Mouse (Mus musculus) neutrophil, adult 5-6 weeks (primary cell): ENCODE measurements around the gene Spr. TPM values are rescaled to one million over a fixed set of nuclear protein-coding genes. Genes with fewer than 3 reads are reported as not detected.
"Not testable (repeated sequence)": the region's sequence is repeated elsewhere in the genome, so short reads cannot be mapped to it uniquely, and the experiment has no call there.

Experiments
- ATAC-seq: fragments of 151-379, 151-347 bp; 2 replicates; pipeline ENCODE4 v1.8.0; 2017; ENCODE audit warnings: mild to moderate bottlenecking, moderate TSS enrichment; ENCODE audit not compliant: insufficient number of reproducible peaks, poor library complexity, low FRiP score, severe bottlenecking; ENCODE audit errors: extremely low read depth
- total RNA-seq: library from RNA; stranded (forward); fragments of 200-1000 nt; gene quantifications from 2 replicates; pipeline ENCODE4 v1.2.3, GENCODE M21; 2017

Spr gene
- total RNA-seq, 1 experiment from 2014 or later = 3.0 TPM

- no peak for ATAC-seq
Observed at GRCm38 (mm10) chr6:85139534-85139933, 2.0 kb upstream of the Spr start.

GRCm38 (mm10) chr6:85136784-85137183 is 782 bp downstream of the Spr start:
- not testable (repeated sequence) for ATAC-seq

- not testable (repeated sequence) for ATAC-seq
Observed at GRCm38 (mm10) chr6:85132794-85133193, 4.8 kb downstream of the Spr start.

- not testable (repeated sequence) for ATAC-seq
Observed at GRCm38 (mm10) chr6:85132237-85132636, 5.3 kb downstream of the Spr start.

- peak; percentile 36; the same call in 1 of the 2 replicates for ATAC-seq
Observed at GRCm38 (mm10) chr6:85131673-85132072, 5.9 kb downstream of the Spr start.

- 0 out of 2 replicates have a peak, but pooled peaks have one; percentile 27 for ATAC-seq
Observed at GRCm38 (mm10) chr6:85117545-85118511, 19.7 kb downstream of the Spr start.

GRCm38 (mm10) chr6:85105033-85105615 is 32.4 kb downstream of the Spr start:
- no peak for ATAC-seq

- no peak for ATAC-seq
Observed at GRCm38 (mm10) chr6:85103321-85103720, 34.2 kb downstream of the Spr start.

GRCm38 (mm10) chr6:85096441-85096840 is 41.1 kb downstream of the Spr start:
- no peak for ATAC-seq

GRCm38 (mm10) chr6:85087425-85087824 is 50.1 kb downstream of the Spr start:
- ATAC-seq = no peak

- no peak for ATAC-seq
Observed at GRCm38 (mm10) chr6:85086645-85087044, 50.9 kb downstream of the Spr start.

Other genes with a start within 250 kb of the Spr start
- gene Exoc6b, start 68.3 kb downstream of the Spr start, total RNA-seq = 13.1 and 15.5 TPM in 2 replicates
- gene Emx1, start 49.7 kb upstream of the Spr start, total RNA-seq = not detected in 2 replicates
- 104 and 118 TPM in 2 replicates for gene Sfxn5, start 195.7 kb upstream of the Spr start, total RNA-seq
- 10.8 and 10.9 TPM in 2 replicates for gene Rab11fip5, start 236.9 kb upstream of the Spr start, total RNA-seq